Comparison of ENCODE assay signal across 18 mouse cellular contexts in genomic region chr11:79800256-79800655, GRCm38 (mm10).
DNase-seq lines count a peak whose midpoint lies in the region; ATAC-seq and TF ChIP-seq lines count a peak whose summit lies in the region.
"Had no signal": no experiment of that assay in that cellular context is flagged by ENCODE, and none has a peak within 500 bp of the region (broad histone marks: within the 10 kb centered on the region; RNA-seq: fewer than 3 reads in every experiment).

No protein-coding gene starts in this region.

- 50% methylated on average over 8 of the region's 8 CpGs for WGBS in hindbrain, embryonic 12.5 days
- WGBS in hindbrain, embryonic 14.5 days = 58% methylated on average over 8 of the region's 8 CpGs
- WGBS in limb, embryonic 11.5 days = 44% methylated on average over 8 of the region's 8 CpGs

- H3K27ac ChIP-seq in hindbrain, embryonic 12.5 days = peak overlapping the region; percentile 30; the same call in 1 of the 2 replicates
- no peak overlapping the region for H3K27ac ChIP-seq in hindbrain, embryonic 14.5 days
- H3K27ac ChIP-seq in limb, embryonic 11.5 days (replicated peaks; ENCODE audit: low read depth, low read length) = no peak overlapping the region
- H3K27ac ChIP-seq: forebrain, embryonic 13.5 days; midbrain, embryonic 15.5 days had no signal

- H3K4me2 ChIP-seq in hindbrain, embryonic 12.5 days (replicated peaks) = no peak overlapping the region
- no peak overlapping the region for H3K4me2 ChIP-seq in hindbrain, embryonic 14.5 days (replicated peaks)
- no peak overlapping the region for H3K4me2 ChIP-seq in limb, embryonic 11.5 days (ENCODE audit: low read depth, severe bottlenecking)
- H3K4me2 ChIP-seq: forebrain, embryonic 13.5 days; midbrain, embryonic 15.5 days had no signal

- H3K9me3 ChIP-seq in hindbrain, embryonic 12.5 days (replicated peaks) = peaks cover 6% of the 10 kb centered on the region; the same call in 1 of the 2 replicates
- no peaks in the 10 kb centered on the region for H3K9me3 ChIP-seq in hindbrain, embryonic 14.5 days (ENCODE audit: control insufficient read depth, low read length)
- H3K9me3 ChIP-seq in limb, embryonic 11.5 days (ENCODE audit: control insufficient read depth, low read length) = no peaks in the 10 kb centered on the region
- H3K9me3 ChIP-seq: forebrain, embryonic 13.5 days; midbrain, embryonic 15.5 days had no signal

- no peak for ATAC-seq in hindbrain, embryonic 12.5 days (ENCODE audit: low FRiP score)
- no peak for ATAC-seq in hindbrain, embryonic 14.5 days (ENCODE audit: low FRiP score)
- peak; percentile 47; the same call in 1 of the 2 replicates for ATAC-seq in limb, embryonic 11.5 days (ENCODE audit: insufficient number of reproducible peaks, low FRiP score, low TSS enrichment, low read depth)
- ATAC-seq: forebrain, embryonic 13.5 days; hindbrain, embryonic 16.5 days; intestine, embryonic 16.5 days; liver, postnatal 0 days; midbrain, embryonic 15.5 days had no signal

- H3K36me3 ChIP-seq in hindbrain, embryonic 12.5 days = no peaks in the 10 kb centered on the region
- no peaks in the 10 kb centered on the region for H3K36me3 ChIP-seq in hindbrain, embryonic 14.5 days (replicated peaks; ENCODE audit: control insufficient read depth, insufficient read depth)
- no peaks in the 10 kb centered on the region for H3K36me3 ChIP-seq in limb, embryonic 11.5 days (ENCODE audit: control insufficient read depth, insufficient read depth, low read length)
- H3K36me3 ChIP-seq: midbrain, embryonic 15.5 days had no signal

- no peak overlapping the region for H3K9ac ChIP-seq in hindbrain, embryonic 12.5 days
- H3K9ac ChIP-seq in hindbrain, embryonic 14.5 days = no peak overlapping the region
- H3K9ac ChIP-seq in limb, embryonic 11.5 days (ENCODE audit: low read length) = no peak overlapping the region
- H3K9ac ChIP-seq: forebrain, embryonic 13.5 days; liver, postnatal 0 days; midbrain, embryonic 15.5 days had no signal

- no peak for TF ChIP-seq CTCF in brain, embryonic 14.5 days (IDR thresholded peaks at IDR 0.05; ENCODE audit: borderline replicate concordance, extremely low read depth, insufficient read depth, insufficient read length)

- 0 out of 2 replicates have a peak, but pooled peaks cover 2% of the 10 kb centered on the region for H3K27me3 ChIP-seq in hindbrain, embryonic 12.5 days
- H3K27me3 ChIP-seq in hindbrain, embryonic 14.5 days (ENCODE audit: control insufficient read depth, insufficient read depth, low read length) = no peaks in the 10 kb centered on the region
- H3K27me3 ChIP-seq in limb, embryonic 11.5 days (ENCODE audit: control insufficient read depth, insufficient read depth, low read length) = no peaks in the 10 kb centered on the region
- H3K27me3 ChIP-seq: forebrain, embryonic 13.5 days; midbrain, embryonic 15.5 days had no signal

- TF ChIP-seq POLR2A in brain, embryonic 14.5 days (IDR thresholded peaks at IDR 0.05; ENCODE audit: borderline replicate concordance, extremely low read depth, insufficient read depth, insufficient read length, poor library complexity, severe bottlenecking) = no peak

- DNase-seq in hindbrain, embryonic 14.5 days (ENCODE audit: low spot score) = no peak
- peak; percentile 66 for DNase-seq in 3T3-L1 (ENCODE audit: low read depth, low spot score)
- peak; percentile 42 for DNase-seq in brain, embryonic 14.5 days (ENCODE audit: low read depth)
- peak; percentile 43 for DNase-seq in limb, embryonic 11.5 days (ENCODE audit: low spot score)
- no peak for DNase-seq in kidney, adult 18-20 months
- DNase-seq in cerebellum, adult 9-10 months = no peak
- DNase-seq in frontal cortex, postnatal 25 days (ENCODE audit: low spot score in 2 of 2) = no peak
- DNase-seq: adrenal gland, adult 2 months; cerebellum, adult 8-10 months; gastrocnemius, postnatal 36 days; liver, postnatal 0 days; thymus, postnatal 14 days had no signal

- H3K4me1 ChIP-seq in hindbrain, embryonic 12.5 days = peaks cover 3% of the 10 kb centered on the region; the same call in 1 of the 2 replicates
- H3K4me1 ChIP-seq in hindbrain, embryonic 14.5 days (replicated peaks; ENCODE audit: control insufficient read depth, insufficient read depth, low read length) = no peaks in the 10 kb centered on the region
- peaks cover 1% of the 10 kb centered on the region for H3K4me1 ChIP-seq in limb, embryonic 11.5 days (ENCODE audit: control insufficient read depth, insufficient read depth, low read length)
- H3K4me1 ChIP-seq: forebrain, embryonic 13.5 days; megakaryocyte, embryonic 14.5 days; midbrain, embryonic 15.5 days had no signal

- H3K4me3 ChIP-seq in hindbrain, embryonic 12.5 days = no peak overlapping the region
- no peak overlapping the region for H3K4me3 ChIP-seq in hindbrain, embryonic 14.5 days (replicated peaks; ENCODE audit: low read length)
- H3K4me3 ChIP-seq in limb, embryonic 11.5 days (ENCODE audit: low read depth, low read length) = no peak overlapping the region
- H3K4me3 ChIP-seq: forebrain, embryonic 13.5 days; megakaryocyte, embryonic 14.5 days; midbrain, embryonic 15.5 days had no signal

Comparison
In these comparisons a context has a peak if more than half of its experiments do, and no peak if none do; other contexts are left out.
1. DNase-seq: peak in 3T3-L1 (single experiment), brain, embryonic 14.5 days (single experiment) and limb, embryonic 11.5 days (single experiment); none in hindbrain, embryonic 14.5 days (single experiment), kidney, adult 18-20 months (single experiment), cerebellum, adult 9-10 months (single experiment) and frontal cortex, postnatal 25 days (0 of 2).